Mouse (Mus musculus) spleen, adult 12 weeks (tissue): ENCODE measurements around the gene Col25a1.

Experiments
- DNase-seq: peaks from one replicate; pipeline ENCODE4 v3.0.0; 2022; ENCODE audit warnings: low spot score

The Col25a1 gene

DNA sequence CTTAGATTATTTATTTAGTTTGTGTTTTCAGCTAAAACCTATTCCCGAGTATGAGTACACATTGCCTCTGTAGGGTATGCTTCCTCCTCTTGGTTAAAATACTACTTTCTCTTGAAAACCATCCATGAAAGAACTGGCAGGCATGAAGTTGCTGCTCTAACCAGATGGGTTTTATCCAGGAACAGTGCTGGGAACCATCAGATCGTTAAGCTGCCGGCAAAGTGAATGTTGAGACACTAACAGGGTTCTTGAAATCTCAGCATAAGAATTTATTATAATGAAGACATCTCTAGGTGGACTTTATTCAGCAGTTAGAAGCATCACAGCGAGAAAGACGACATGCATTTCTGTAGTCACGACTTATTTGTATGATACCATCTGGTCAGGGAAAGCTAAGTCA, 181.9 kb downstream of the Col25a1 start:
- no peak for DNase-seq

DNA sequence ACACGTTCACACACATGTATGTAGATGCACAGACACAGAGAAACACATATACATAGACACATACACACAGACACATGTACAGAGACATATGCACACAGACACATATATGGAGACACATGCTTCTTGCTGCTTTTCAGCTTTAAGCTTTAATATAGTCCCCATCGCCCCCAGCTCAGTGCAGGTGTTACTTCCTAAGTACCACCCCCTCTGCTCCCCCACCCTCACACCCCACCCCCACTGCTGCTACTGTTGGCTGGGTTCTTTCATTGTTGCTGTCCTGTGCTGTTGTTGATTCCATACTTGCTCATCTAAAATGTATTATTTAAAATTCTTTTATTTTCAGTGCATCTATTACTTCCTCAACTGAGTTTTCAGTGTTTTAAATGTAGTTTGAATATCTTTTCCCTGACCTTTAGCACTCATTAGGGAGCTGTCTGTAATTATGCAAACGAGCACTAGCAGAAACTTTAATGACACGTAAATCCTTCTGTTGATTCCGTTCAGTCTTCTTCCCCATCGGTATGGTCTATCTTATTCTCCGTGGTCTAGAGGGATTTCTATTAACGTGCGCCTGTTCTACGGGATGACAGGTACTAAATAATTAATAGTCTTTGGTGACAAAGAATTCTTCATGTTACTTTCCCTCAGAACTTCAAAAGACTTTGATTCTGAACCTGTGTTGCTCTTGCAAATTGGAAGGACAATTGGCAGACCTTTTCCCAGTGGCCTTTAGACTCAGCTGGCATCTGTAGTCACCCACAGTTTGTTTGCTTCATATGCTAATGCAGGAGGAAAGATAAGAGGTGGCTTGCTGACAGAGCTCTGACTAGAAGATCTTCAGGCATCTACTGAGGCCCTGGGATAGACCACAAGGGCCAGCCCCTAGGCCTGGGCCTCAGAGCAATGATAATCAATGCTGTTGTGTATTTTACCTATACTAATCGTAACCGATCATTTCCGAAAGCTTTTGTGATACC, 196.0 kb downstream of the Col25a1 start:
- no peak for DNase-seq

DNA sequence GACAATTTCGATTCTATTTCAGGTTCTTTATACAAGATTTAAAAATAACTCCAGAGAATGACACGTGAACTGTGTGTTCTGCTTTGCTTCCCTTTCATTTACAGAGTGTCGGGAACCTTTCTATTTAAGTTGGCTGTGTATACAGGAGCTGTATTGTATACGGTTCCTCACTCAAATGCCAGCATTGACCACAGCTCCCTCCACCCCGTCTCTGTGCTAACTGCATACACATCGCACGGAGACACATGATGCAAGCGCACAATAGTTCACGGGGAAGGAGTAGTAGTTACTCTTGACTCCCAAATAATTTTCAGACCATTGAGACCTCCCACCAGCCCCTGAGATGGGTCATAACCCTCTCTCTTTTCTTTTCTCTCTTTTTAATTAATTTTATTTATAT, 197.6 kb downstream of the Col25a1 start:
- DNase-seq, result no peak

DNA sequence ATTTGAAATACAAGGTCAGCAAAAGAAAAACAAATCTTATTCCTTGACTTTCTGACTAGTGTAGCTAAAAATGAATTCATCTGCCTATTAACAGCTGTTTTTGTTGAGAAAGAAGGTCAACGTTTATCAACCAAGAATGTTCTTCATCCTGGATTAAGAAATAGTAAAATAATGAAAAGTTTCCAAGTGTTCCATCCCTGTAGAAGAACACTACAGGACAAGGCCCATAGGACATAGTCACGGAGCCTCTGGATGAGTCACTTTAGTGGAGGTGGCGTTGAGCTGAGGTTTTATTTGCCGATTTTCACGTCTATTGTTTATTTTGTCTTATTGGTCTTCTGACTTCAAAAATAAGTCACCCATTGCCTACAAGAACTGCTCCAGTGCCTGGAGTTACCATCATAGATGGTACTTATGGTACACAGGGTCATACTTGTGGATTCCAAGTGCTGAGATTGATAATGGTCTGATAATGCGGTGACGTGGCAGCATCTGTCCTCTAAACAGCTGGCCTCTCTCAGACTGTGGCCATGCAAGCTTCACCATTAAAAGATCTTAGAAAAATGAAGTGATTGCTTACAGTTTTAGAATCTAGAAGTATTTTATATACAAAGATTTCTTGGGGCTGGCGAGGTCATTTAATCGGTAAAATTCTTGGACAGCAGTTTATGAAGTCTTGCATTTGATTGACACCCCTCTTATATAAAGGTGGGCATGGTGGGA, 198.7 kb downstream of the Col25a1 start:
- DNase-seq, result no peak

DNA sequence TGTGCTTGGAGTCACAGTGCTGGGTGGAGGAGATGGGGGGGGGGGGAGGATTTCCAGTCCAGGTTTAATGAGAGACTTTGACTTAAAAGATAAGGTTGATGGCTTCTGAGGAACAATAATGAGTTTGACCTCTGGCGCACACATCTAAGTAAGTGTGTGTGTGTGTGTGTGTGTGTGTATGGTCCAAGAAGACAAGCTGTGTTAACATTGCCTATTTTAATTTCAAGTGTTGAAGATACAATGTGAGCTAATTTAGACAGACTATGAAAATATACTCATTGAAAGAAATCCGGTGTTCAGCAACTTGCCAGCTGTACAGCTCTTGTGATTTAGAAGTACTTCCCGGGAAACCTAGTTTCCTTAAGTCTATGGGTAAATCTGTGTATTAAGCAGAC, 199.3 kb downstream of the Col25a1 start:
- no peak for DNase-seq

DNA sequence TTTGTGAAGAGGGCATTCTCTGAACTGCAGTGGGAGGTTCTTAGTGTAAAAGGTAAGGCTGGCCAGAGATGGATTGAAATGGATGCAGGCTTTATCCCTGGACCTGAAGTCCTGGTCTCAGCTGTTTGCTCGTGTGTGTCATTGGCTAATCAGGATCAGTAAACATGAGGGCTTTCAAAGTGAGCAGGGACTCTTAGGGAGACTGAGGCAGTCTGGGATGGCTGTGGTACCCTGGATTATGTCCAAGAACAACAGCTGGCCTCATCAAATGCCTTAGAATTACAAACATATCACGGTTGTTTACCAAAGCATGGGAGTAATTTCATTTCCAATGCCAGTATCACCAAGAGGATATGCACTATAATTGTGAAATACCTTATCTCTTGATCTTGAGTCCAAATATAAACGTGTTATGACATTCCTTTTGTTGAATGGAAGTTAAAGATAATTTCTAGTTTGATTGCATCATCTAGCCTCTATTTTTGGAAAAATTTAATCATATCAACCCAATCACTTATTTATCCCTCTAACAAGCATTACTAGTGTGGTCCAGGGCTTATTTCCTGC, 201.1 kb downstream of the Col25a1 start:
- DNase-seq, result no peak

DNA sequence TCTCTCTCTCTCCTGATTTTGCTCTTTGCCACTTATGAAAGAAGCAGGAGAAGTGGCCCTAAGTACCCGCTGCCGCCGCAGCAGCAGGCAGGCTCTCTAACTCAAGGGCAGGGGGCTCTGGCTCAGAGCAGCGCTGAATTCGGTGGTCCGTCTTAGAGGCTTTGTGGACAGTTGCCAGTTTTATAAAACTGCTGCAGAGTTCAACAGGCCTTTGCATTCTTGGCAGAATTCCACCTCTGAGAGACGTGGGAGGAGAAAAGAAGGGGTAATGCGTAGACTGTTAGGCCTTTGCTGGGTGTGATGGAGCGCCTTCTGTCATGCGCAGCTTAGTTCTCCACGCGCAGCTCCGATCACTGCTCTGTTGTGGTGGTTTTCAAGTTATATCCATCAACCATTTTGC, 206.6 kb downstream of the Col25a1 start:
- DNase-seq, result no peak

DNA sequence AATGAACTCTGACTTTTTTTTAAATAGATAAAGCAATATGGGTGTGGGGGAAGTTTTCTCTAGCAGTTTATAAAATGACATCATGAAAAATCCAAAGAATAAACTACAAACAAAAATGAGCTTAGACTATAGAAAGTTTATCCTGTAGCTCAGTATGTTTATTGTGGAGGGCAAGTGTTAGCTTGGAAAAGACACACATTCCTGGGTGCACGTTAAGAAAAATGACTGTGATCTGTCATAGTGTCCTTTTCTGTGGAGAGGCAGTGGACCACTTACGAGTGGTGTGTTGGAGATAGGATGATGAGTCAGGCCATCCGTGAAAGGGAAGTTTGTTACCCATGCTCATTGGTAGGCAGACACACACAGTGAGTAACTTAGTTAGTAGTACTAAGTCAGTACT, 207.1 kb downstream of the Col25a1 start:
- no peak for DNase-seq

DNA sequence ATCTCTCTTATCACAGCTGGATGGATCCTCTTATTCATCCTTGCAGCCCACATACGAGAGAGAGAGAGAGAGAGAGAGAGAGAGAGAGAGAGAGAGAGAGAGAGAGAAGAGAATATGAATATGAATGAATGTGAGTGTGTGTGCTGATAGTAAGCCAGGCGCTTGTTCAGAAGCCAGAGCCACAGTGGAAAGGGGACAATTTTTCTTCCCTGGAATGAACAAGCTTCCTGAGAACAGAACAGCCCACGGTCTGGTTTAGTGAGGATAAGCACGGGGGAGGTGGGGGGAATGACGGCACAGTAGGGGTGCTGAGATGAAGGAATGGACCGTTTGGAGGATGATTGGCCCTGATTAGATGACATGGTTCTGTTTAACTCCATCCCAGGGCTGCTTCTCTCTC, 218.9 kb downstream of the Col25a1 start:
- no peak for DNase-seq

DNA sequence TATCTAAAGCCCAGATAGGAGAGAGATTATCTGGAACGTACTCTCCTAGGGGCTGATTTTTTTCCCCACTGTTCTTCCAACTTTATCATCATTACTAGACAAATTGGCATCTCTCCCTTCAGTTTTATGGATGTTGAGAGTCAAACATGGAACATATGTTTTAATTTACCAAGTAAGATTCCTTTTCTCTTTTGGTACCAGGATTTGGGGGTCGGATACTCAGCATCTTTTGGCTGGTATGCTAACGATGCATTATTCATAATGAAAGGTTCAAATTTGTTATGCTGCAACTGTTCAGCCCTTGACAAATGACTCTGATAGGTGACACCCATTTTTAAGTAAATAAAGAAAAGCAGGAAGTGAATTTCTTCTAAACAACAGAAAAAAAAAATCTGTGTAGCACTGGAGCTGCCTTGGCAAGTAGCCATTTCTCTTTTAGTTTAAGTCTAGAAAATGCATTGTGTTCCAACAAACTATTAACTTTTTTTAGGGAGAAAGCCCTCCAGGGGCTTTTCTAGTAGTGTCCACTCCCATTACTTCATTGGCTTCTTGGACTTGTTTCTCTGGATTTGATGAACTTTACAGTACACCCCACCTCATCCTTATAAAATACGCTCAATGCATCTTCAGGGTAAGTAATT, 223.2 kb downstream of the Col25a1 start:
- no peak for DNase-seq

DNA sequence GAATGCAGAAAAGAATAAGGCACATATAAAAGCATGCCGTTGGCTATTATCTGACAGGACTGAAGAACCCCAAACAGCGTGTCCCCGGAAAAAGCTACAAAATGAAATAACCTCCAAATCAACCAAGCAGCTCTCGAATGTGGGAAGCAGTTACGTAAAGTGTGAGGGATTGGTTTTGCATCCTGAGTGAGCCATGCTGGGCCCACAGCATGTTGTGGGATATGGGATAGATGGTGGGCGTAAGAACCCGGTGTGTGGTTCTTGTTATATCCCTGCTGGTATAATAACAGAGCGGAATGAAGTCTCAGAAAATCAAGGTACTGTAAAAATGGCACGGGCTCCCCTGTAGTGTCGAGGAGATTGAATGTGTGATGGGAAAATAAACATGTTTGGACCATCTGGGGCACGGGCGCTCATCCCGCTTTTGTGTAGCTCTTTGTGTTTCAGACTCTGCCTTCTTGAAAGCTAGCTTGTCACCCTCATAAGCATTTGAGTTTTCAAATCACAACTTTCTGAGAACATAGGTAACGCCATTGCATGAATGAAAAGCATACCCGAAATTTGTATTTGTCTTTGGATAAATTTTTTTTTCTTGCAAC, 225.4 kb downstream of the Col25a1 start:
- no peak for DNase-seq

DNA sequence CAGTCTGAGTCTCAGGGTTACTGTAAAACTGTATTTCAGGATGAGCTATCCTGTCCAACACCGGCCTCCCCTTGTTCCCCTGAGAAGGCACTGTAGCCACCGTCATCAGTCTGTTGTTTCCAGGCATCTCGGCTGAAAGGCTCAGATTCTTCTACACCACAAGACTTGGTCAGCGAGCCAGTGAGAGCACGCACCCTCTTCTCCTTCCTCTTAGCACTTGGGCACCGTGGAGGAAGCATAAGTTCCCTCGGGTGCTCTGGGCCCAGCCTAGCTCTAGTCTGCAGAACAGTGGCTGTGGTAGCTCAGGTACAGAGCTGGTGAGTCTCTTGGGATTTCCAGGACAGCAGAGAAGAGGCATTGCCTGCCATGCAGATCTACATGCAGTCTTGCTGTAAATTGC, 229.5 kb downstream of the Col25a1 start:
- no peak for DNase-seq

DNA sequence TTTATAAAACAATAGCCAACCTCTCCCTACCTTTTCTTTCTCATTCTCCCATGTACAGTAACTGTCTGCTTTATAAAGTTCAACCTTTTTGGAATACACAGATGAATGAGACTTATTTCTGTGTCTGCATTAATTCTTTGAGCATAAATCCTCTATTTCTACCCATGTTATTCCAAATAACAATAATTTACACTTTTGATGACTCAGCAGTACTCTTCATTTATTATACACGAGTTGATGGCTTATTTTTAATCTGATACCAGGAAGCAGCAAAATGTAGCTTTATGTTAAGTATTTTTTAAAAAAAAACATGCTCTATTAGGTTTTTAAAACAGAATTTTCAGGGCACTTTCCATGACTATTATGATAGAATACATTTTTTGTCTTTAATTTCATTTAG, 230.6 kb downstream of the Col25a1 start:
- DNase-seq, result no peak

DNA sequence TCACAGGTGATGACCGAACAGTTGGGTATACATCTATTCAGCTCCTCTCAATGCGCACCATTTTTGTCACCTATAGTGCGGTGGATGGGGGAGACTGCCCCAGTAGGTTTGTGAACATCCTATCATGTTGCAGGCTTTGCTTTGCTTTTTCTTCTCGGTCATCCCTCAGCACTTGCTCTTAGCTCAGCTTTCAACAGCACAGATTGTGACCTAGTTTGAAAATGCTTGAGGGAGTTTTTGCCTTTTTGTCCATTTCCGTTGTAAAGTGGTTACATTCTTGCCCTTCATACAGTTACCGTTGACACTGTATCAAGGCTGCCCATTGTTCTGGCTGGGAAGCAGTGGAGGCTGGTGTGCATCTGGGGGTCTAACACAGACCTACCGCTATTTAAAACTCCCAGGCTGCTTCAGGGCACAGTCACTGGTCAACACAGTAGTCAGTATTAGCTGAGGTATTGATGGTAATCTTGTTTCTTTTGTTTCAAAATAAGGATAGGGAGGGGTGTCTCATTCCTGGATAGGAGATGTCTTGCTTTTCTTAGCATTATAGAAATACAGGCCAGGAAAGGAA, 231.6 kb downstream of the Col25a1 start:
- DNase-seq, result no peak

DNA sequence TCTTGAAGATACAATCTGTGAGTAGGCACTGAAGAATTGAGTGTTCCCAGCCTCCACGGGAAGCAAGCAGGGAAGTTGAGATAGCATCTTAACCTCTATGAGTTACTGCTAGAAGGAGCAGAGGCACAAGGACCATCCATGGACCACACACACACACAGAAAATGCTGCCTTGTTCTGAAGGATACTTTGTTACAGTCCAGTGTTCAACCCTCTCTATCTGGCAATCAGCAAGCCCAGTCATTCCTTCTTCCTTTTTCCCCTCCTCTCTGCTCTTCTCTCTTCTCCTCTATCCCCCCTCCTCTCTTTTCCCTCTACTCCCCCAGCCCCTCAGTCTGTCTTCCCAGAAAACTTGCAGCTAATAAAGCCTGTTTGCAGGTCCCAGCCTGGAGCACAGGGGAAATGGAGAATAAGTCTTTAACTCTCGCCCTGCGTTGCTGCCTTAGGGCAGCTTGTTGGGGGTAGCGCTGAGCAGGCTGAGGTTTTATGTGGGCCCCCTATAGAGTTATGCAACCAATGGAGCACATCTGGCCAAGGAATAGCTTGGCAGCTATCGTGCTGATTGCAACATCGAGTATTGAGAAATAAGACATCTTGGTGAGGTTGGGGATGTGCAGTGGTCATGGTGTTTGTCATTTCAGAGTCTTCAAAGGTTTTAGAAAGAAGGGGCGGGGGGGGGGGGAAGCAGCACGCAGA, 235.8 kb downstream of the Col25a1 start:
- DNase-seq, result no peak

DNA sequence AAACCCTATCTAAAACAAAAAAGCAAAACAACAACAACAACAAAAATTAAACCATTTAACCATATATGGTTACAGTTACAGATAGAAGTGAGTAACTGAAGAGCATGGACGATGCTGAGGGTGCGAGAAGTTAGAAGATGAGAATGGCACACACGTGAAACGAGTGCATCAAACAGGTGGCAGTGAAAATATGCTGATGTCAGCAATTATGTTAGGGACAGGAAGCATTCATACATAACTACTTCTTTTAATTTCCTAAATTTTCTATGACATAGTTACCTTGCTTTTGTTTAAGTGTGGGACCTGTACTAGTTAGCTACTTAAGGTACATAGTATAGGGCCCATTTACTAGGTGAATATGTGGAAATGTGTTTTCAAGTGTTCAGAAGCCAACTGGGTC, 237.1 kb downstream of the Col25a1 start:
- no peak for DNase-seq

DNA sequence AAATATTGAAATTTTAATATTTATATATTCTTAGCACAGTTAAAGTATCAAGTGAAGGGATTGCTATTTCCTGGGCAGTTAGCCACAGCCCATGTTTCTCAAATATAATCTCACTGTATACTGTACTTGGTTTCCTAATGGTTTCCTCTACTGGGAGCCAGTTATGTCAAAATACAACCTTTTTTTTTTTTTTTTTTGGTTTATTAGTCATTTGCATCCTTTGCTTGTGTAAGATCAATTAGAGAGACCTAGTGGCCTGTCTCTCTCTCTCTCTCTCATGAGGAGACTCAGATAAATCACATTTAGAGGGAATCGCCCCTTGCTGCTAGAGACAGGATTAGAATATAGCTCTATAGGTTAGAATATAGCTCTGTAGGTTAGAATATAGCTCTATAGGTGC, 237.8 kb downstream of the Col25a1 start:
- DNase-seq, result no peak

DNA sequence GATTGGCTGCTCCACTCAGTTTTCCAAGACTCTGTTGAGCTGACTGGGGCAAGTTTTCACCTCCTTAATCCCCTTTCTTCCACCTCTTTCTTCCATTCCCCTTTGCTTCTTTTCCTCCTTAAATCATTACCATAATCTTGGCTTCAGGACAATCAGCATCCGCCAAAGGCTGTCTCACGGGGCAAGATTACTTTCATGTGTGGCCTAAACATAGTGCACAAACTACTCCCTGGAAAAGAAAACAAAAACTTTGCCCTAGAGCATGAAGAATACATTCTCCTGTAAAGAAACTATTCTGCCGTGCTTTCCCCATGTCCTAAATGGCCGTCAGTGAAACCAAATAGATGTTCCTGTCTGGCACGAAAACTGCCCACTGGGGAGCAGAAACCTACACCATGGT, 238.9 kb downstream of the Col25a1 start:
- DNase-seq, result no peak

DNA sequence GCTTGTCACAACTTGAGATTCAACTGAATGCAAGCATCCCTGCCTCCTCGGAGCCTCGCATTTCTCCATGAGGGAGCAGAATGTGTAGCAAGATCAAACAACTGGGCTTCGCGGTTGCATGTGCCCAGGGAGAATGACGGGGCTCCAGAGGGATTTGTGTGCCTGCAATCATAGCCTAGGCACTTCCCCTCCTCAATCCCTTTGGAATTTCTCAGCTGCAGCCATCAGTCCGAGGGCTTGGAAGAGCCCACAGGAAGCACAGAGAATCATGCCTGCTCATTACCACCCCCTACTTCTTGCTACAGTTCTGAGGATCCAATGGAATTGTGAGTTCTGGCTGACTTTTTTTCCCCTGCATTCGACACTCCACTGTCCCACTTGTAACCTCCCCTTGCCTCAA, 241.8 kb downstream of the Col25a1 start:
- no peak for DNase-seq

DNA sequence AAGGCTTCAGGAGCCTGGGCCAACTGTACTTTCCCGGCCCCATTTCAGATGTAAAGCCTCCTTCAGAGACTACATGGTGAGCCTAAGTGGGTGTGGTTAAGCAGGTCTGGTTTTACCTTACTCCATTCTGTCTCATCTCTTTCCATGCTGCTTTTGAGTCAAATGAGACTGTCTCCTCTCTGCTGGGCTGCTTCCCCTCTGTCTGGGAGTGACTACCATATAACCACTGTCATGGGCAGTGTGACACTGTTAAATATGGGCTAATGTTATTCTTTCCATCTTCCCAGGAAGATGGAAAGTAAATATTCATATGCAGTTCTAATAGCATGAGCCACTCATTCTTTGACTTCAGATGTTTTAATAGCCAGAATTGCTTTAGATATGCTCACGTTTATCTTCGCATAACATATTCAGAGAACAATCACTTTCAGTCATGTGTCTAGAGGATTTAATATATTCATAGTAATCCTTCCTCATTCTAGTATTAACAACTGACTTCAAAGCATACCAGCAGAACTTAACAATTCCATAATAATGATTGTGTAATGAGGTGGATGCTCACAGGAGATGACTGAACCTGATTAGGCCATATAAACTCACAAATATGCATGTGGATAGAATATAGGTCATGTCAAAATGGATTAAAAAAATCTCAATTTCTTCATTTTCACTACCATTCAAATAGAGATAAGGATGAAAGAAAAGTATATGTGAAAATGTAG, 243.5 kb downstream of the Col25a1 start:
- DNase-seq, result no peak

DNA sequence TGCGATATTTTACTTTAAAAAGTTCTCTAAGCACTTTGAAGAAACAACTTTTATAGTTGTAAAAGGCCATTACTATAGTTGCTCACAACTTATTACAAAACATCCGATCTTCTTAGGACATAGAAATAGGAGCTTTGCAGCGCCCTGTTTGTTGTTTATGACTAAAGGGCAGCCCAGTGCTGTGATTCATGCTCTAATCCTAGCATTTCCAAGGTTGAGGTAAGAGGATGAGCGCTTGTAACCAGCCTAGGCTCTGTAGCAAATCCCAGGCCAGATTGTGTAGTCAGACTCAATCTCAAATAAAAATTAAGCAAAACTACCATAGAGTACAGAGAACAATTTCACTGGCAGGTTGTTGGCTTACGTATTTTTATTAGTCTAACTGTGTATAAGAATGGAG, 246.5 kb downstream of the Col25a1 start:
- DNase-seq, result no peak
